Mouse (Mus musculus): ENCODE results near the gene Foxa1. TPM values are rescaled to one million over a fixed set of nuclear protein-coding genes. Genes with fewer than 3 reads are reported as not detected.

Gene Foxa1
- total and polyA plus RNA-seq, 3 experiments: not detected

DNA sequence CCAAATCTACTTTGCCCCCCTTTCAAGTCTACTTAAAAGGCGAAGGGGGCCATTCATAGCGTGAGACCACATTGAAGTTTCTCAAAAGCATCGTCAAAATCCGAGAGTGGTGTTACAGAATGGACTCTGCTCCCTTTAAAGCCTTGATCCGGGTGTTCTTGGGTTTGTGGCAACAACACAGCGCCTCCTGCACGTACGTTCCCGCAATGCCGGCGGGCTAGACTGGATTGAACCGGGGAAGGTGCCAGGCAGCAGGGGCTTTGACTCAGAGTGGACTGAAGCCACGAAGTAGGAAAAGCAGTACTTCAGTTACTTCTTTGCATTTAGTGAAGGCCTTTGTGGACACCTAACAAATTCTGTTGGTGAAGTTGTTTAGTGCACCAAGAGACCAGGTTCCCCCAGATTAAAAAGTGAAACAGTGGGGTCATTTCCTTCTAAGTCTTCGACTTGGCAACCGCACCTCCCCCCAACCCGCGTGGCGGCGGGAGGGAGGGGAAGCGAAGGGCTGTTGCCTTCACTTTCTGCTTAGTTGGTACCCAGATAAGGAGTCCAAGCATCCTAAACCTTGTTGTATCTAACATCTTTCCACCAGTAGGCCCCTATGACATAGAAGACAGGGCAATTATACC lies 1.8 kb upstream of the Foxa1 start (continued):
- TF ChIP-seq ZNF384 (IDR thresholded peaks at IDR 0.05; ENCODE audit: low read depth, low read length) (no peak), USF2 (IDR thresholded peaks at IDR 0.05; ENCODE audit: borderline replicate concordance in 1 of 2, insufficient read depth in 1 of 2, low read depth in 1 of 2, low read length in 2 of 2) (no peak), ETS1 (IDR thresholded peaks at IDR 0.05; ENCODE audit: low read depth, low read length) (no peak)

DNA sequence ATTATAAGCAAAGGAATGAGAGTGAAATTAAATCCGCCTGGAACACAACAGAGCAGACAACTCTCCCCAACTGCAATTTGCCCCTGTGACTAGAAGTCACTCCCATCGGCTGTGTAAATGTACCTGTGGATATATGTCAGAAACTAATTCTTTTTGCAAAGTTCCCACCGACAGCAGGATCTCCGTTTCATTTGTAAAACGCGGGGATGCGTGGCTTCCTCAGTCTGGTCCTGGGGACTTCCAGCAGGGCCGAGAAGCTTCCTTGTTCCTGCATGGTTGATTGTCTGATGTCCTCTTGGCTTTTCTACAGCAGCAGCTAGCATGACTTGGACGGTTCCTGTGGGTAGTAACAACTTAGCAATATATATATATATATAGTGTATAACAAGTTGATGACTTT lies 1.2 kb upstream of the Foxa1 start:
- no peak overlapping the region for H3K4me3 ChIP-seq (ENCODE audit: control insufficient read depth in 1 of 2, insufficient read depth in 1 of 2, low read depth in 2 of 2, low read length in 2 of 2)
- H3K36me3 ChIP-seq (ENCODE audit: control insufficient read depth in 1 of 2, insufficient read depth in 2 of 2, low read length in 2 of 2): no peaks in the 10 kb centered on the region
- TF ChIP-seq E2F4 (IDR thresholded peaks at IDR 0.05; ENCODE audit: borderline replicate concordance, low read depth, low read length): no peak
- no peak for TF ChIP-seq BHLHE40 (IDR thresholded peaks at IDR 0.05; ENCODE audit: borderline replicate concordance, low read depth, low read length)
- TF ChIP-seq USF2 (IDR thresholded peaks at IDR 0.05; ENCODE audit: borderline replicate concordance in 1 of 2, insufficient read depth in 1 of 2, low read depth in 1 of 2, low read length in 2 of 2): no peak
- TF ChIP-seq GATA1 (IDR thresholded peaks at IDR 0.05; ENCODE audit: low read depth, low read length): no peak
- no peak for TF ChIP-seq SIN3A (IDR thresholded peaks at IDR 0.05; ENCODE audit: low read length)
- TF ChIP-seq JUND (IDR thresholded peaks at IDR 0.05; ENCODE audit: low read depth, low read length): no peak
- no peak for TF ChIP-seq MXI1 (IDR thresholded peaks at IDR 0.05; ENCODE audit: low read depth, low read length)
- TF ChIP-seq POLR2AphosphoS5 (IDR thresholded peaks at IDR 0.05; ENCODE audit: borderline replicate concordance, low read depth, low read length): no peak
- TF ChIP-seq ETS1 (IDR thresholded peaks at IDR 0.05; ENCODE audit: low read depth, low read length): no peak
- no peak for TF ChIP-seq TAL1 (IDR thresholded peaks at IDR 0.05; ENCODE audit: low read length)
- no peak for TF ChIP-seq UBTF (IDR thresholded peaks at IDR 0.05; ENCODE audit: borderline replicate concordance, insufficient read depth, low read depth, low read length)
- no peak for TF ChIP-seq EP300 (IDR thresholded peaks at IDR 0.05; ENCODE audit: low read depth in 1 of 2, low read length in 2 of 2)
- TF ChIP-seq GABPA (IDR thresholded peaks at IDR 0.05; ENCODE audit: low read depth, low read length): no peak
- TF ChIP-seq MAX (IDR thresholded peaks at IDR 0.05; ENCODE audit: low read length): no peak
- no peak for TF ChIP-seq NELFE (IDR thresholded peaks at IDR 0.05; ENCODE audit: low read depth, low read length)
- no peak for TF ChIP-seq SMC3 (IDR thresholded peaks at IDR 0.05; ENCODE audit: low read depth, low read length)
- TF ChIP-seq CTCF (IDR thresholded peaks at IDR 0.05 in 2 of 3, conservative IDR thresholded peaks at IDR 0.05 in 1 of 3; ENCODE audit: control insufficient read depth in 1 of 3, insufficient read depth in 1 of 3, low read depth in 2 of 3, low read length in 3 of 3, poor library complexity in 1 of 3, severe bottlenecking in 1 of 3): no peak
- TF ChIP-seq MAFK (IDR thresholded peaks at IDR 0.05; ENCODE audit: borderline replicate concordance, low read depth, low read length): no peak
- TF ChIP-seq TCF12 (IDR thresholded peaks at IDR 0.05; ENCODE audit: low read depth, low read length): no peak
- H3K9me3 ChIP-seq (replicated peaks; ENCODE audit: insufficient read depth, low read length): no peaks in the 10 kb centered on the region
- no peaks in the 10 kb centered on the region for H3K79me2 ChIP-seq (ENCODE audit: control insufficient read depth, insufficient read depth, low read length, poor library complexity)
- H3K9ac ChIP-seq (ENCODE audit: control insufficient read depth, low read depth, low read length, poor library complexity, severe bottlenecking): no peak overlapping the region
- H3K4me1 ChIP-seq (ENCODE audit: control insufficient read depth in 1 of 2, insufficient read depth in 2 of 2, low read length in 2 of 2): no peaks in the 10 kb centered on the region
- no peak for DNase-seq (ENCODE audit: low read depth, low spot score)
- no peaks in the 10 kb centered on the region for H3K27me3 ChIP-seq (ENCODE audit: control insufficient read depth in 1 of 2, insufficient read depth in 2 of 2, low read length in 2 of 2)
- H3K27ac ChIP-seq (ENCODE audit: control insufficient read depth, low read depth, low read length): no peak overlapping the region

All from MEL (cell line).